Mouse (Mus musculus) heart, embryonic 15.5 days (tissue): ENCODE measurements around the gene Erp44. TPM values are rescaled to one million over a fixed set of nuclear protein-coding genes. Genes with fewer than 3 reads are reported as not detected.

ENCODE experiments used
- ATAC-seq: fragments of 200-750 bp; cut with Nextera tagmentation; replicated peaks from 2 replicates; pipeline ENCODE4 v1.8.0; 2017; ENCODE audit warnings: low read depth, moderate TSS enrichment; ENCODE audit not compliant: insufficient number of reproducible peaks, insufficient read depth, low FRiP score
- H3K27ac ChIP-seq: fragments of 300-500 bp; sonication (generic); 2 replicates; pipeline ENCODE4 v1.5.1; 2015; ENCODE audit warnings: mild to moderate bottlenecking, inconsistent platforms
- H3K27me3 ChIP-seq: fragments of 300-500 bp; sonication (generic); 2 replicates; pipeline ENCODE4 v1.6.1; 2015; ENCODE audit warnings: inconsistent platforms
- H3K36me3 ChIP-seq: fragments of 300-500 bp; sonication (generic); 2 replicates; pipeline ENCODE4 v1.6.1; 2015; ENCODE audit warnings: mild to moderate bottlenecking, inconsistent platforms
- H3K4me1 ChIP-seq: fragments of 300-500 bp; sonication (generic); replicated peaks from 2 replicates; pipeline ENCODE4 v1.6.1; 2015; ENCODE audit warnings: inconsistent platforms
- H3K4me2 ChIP-seq: fragments of 300-500 bp; sonication (generic); 2 replicates; pipeline ENCODE4 v1.6.1; 2015; ENCODE audit warnings: inconsistent platforms, mild to moderate bottlenecking, moderate library complexity
- H3K4me3 ChIP-seq: fragments of 300-500 bp; sonication (generic); 2 replicates; pipeline ENCODE4 v1.5.1; 2015; ENCODE audit warnings: mild to moderate bottlenecking, inconsistent platforms
- H3K9ac ChIP-seq: fragments of 300-500 bp; sonication (generic); 2 replicates; pipeline ENCODE4 v1.6.1; 2015; ENCODE audit warnings: mild to moderate bottlenecking, inconsistent platforms
- H3K9me3 ChIP-seq: fragments of 300-500 bp; sonication (generic); replicated peaks from 2 replicates; pipeline ENCODE4 v1.6.1; 2016; ENCODE audit warnings: inconsistent platforms
- WGBS: fragments of 180-500 bp; shearing (Covaris S2); methylation state at CpG from one replicate; pipeline ENCODE4 v1.1.7; 2015; ENCODE audit warnings: mixed read lengths; 5-methylcytosine and 5-hydroxymethylcytosine counted together
- microRNA counts: library from miRNA; unstranded; fragments of <30 nt; microRNA quantifications from one replicate; lab custom pipeline; 2016
- microRNA-seq: library from miRNA; unstranded; fragments of <30 nt; microRNA quantifications from one replicate; pipeline ENCODE4, GENCODE M21; 2016
- polyA plus RNA-seq: library from polyadenylated mRNA; unstranded; fragments of >200 nt; fragmentation: Nextera tagmentation; extraction: Ambion mirVana; gene quantifications from 2 replicates; pipeline ENCODE4 v1.2.1, GENCODE M21; 2015

Erp44 gene
- polyA plus RNA-seq, 1 experiment from 2014 or later = 54.9 TPM

DNA sequence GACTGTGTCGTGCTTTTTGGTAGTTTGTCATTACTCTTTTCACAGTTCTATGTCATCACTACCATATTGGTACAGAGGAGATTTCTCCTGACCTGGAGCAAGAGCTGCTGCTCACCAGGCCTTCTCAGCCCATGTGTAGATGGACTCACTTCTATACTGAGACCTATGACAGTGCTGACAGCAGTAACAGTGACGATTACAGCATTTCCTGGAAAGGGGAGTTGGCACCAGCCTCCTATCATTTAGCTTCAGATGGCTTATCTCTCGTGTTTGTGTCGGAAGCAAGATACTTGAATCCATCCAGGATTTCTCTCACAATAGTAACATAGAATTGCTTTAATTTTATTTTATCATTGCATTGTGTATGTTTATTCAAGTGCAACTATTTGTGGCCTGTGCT, 119.0 kb downstream of the Erp44 start:
- no peak overlapping the region for H3K4me3 ChIP-seq
- H3K9me3 ChIP-seq = no peaks in the 10 kb centered on the region
- H3K4me1 ChIP-seq = no peaks in the 10 kb centered on the region
- peaks cover 11% of the 10 kb centered on the region; the same call in 1 of the 2 replicates for H3K36me3 ChIP-seq
- H3K27me3 ChIP-seq = no peaks in the 10 kb centered on the region
- no peak overlapping the region for H3K9ac ChIP-seq
- ATAC-seq = no peak
- no peak overlapping the region for H3K4me2 ChIP-seq
- WGBS = 63% methylated on average over 4 of the region's 4 CpGs
- no peak overlapping the region for H3K27ac ChIP-seq

DNA sequence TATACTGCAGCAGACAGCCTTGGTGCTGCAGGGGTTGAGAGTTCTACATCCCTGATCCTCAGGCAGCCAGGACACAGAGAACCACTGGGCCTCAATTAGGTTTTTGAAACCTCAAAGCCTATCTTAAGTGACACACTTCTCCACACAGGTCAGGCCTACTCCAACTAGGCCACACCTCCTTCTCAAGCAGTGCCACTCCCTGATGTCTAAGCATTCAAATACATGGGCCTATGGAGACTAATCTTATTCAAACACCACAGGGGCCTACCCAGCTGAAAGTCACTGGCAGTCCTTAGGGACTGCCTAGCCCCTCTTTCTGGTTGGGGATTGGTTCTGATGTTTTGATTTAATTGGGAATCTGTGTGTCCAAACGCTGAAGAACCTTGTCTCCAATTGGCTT, 123.5 kb downstream of the Erp44 start:
- Histone ChIP-seq H3K4me2 (no peak overlapping the region), H3K27me3 (no peaks in the 10 kb centered on the region), H3K27ac (no peak overlapping the region), H3K4me1 (no peaks in the 10 kb centered on the region), H3K4me3 (no peak overlapping the region), H3K9ac (no peak overlapping the region), H3K36me3 (peaks cover 11% of the 10 kb centered on the region; the same call in 1 of the 2 replicates), H3K9me3 (no peaks in the 10 kb centered on the region)
- ATAC-seq = no peak
- 70% methylated on average over 1 of the region's 1 CpGs for WGBS

- Histone ChIP-seq H3K4me1 (no peaks in the 10 kb centered on the region), H3K9ac (no peak overlapping the region), H3K27me3 (no peaks in the 10 kb centered on the region), H3K4me2 (no peak overlapping the region), H3K27ac (no peak overlapping the region), H3K9me3 (no peaks in the 10 kb centered on the region), H3K36me3 (no peaks in the 10 kb centered on the region), H3K4me3 (no peak overlapping the region)
- no peak for ATAC-seq
- 80% methylated on average over 5 of the region's 5 CpGs for WGBS
Measured at GRCm38 (mm10) chr4:48153229-48153628, 126.1 kb downstream of the Erp44 start.

DNA sequence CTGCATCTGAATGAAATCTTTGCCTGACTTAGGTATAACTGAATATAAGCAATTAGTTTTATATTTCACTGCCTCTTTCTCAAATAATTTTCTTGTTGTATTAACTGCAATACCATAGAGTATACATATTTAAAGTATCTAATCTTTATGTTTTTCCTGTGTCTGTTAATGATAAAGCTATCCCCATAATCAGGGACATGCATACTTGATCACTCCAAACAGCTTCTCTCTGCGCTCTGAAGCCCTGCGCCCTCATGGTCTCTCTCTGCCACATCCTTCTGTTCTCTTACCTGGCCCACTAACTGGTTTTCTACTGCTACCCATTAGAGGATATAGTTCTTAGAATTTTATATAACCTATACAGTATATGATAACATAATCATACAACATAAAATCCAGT, 129.9 kb downstream of the Erp44 start:
- 93% methylated on average over 2 of the region's 2 CpGs for WGBS

More for the DNA sequence above, 129.9 kb downstream of the Erp44 start:
- Histone ChIP-seq H3K9ac (no peak overlapping the region), H3K9me3 (no peaks in the 10 kb centered on the region), H3K27me3 (no peaks in the 10 kb centered on the region), H3K4me1 (no peaks in the 10 kb centered on the region), H3K4me2 (no peak overlapping the region), H3K36me3 (no peaks in the 10 kb centered on the region), H3K27ac (no peak overlapping the region), H3K4me3 (no peak overlapping the region)
- no peak for ATAC-seq

MicroRNAs encoded within 50 kb of the gene (microRNA counts, 519-probe panel; counts per million panel counts)
- microRNA mmu-miR-1958 (lab: Ali Mortazavi, UCI) = 1,992 counts per million, percentile 21 among the panel's probes with 10 or more counts

Small RNA genes within 50 kb of the gene (microRNA-seq; reads per million reads assigned to microRNA genes)
- gene Mir1958 = not detected

Other genes starting within 250 kb of the Erp44 start
- 0.11 and 0.20 TPM in 2 replicates for gene Nr4a3, start 234.4 kb downstream of the Erp44 start, polyA plus RNA-seq
- 18.5 and 20.4 TPM in 2 replicates for gene Stx17, start 154.6 kb downstream of the Erp44 start, polyA plus RNA-seq
- gene Invs, start 202 bp upstream of the Erp44 start, polyA plus RNA-seq = 4.8 and 5.7 TPM in 2 replicates
- gene Tex10, start 193.9 kb upstream of the Erp44 start, polyA plus RNA-seq = 24.7 and 30.2 TPM in 2 replicates